In genomic region chr10:111334902-111335301, GRCm38 (mm10) we compare ENCODE assay signal across 33 mouse cellular contexts.
"Had no signal": no experiment of that assay in that cellular context is flagged by ENCODE, and none has a peak within 500 bp of the region (broad histone marks: within the 10 kb centered on the region; RNA-seq: fewer than 3 reads in every experiment).

No protein-coding gene starts in this region.

- H3K9me3 ChIP-seq: heart, embryonic 10.5 days; heart, embryonic 12.5 days; heart, embryonic 13.5 days; heart, embryonic 15.5 days; hindbrain, embryonic 10.5 days; hindbrain, embryonic 12.5 days; hindbrain, embryonic 13.5 days; hindbrain, embryonic 15.5 days; intestine, embryonic 15.5 days; kidney, embryonic 15.5 days had no signal

- H3K4me2 ChIP-seq: heart, embryonic 15.5 days; hindbrain, embryonic 12.5 days; hindbrain, embryonic 13.5 days; hindbrain, embryonic 14.5 days; hindbrain, embryonic 15.5 days; kidney, embryonic 15.5 days had no signal

- DNase-seq: heart, postnatal 10 days; heart, postnatal 14 days; heart, postnatal 36 days; heart, postnatal 4 days; kidney, adult 11 months; kidney, adult 18-20 months; kidney, adult 2 months; kidney, adult 8-10 months; kidney, adult 9 months; kidney, postnatal 10 days; kidney, postnatal 14 days; kidney, postnatal 25 days; kidney, postnatal 36 days; kidney, postnatal 4 days; layer of hippocampus, adult 9-11 months; layer of hippocampus, postnatal 36 days had no signal

- H3K36me3 ChIP-seq: heart, embryonic 10.5 days; heart, embryonic 12.5 days; heart, embryonic 13.5 days; heart, embryonic 15.5 days; hindbrain, embryonic 10.5 days; hindbrain, embryonic 12.5 days; hindbrain, embryonic 13.5 days; hindbrain, embryonic 15.5 days; intestine, embryonic 15.5 days; kidney, embryonic 15.5 days had no signal

- ATAC-seq: hindbrain, embryonic 16.5 days; hindbrain, postnatal 0 days; inflammation-experienced regulatory T-cells, adult 6 months; intestine, postnatal 0 days had no signal

- H3K9ac ChIP-seq: heart, embryonic 12.5 days; heart, embryonic 13.5 days; heart, embryonic 15.5 days; hindbrain, embryonic 12.5 days; hindbrain, embryonic 13.5 days; hindbrain, embryonic 14.5 days; hindbrain, embryonic 15.5 days; intestine, embryonic 15.5 days; kidney, embryonic 15.5 days had no signal

- H3K4me3 ChIP-seq: heart, embryonic 12.5 days; heart, embryonic 13.5 days; heart, embryonic 15.5 days; hindbrain, embryonic 10.5 days; hindbrain, embryonic 12.5 days; hindbrain, embryonic 13.5 days; hindbrain, embryonic 15.5 days; intestine, embryonic 15.5 days; kidney, embryonic 15.5 days; layer of hippocampus, adult 2 months had no signal

- H3K27ac ChIP-seq: heart, embryonic 10.5 days; heart, embryonic 13.5 days; heart, embryonic 15.5 days; hindbrain, embryonic 10.5 days; hindbrain, embryonic 12.5 days; hindbrain, embryonic 13.5 days; hindbrain, embryonic 14.5 days; hindbrain, embryonic 15.5 days; hindbrain, postnatal 0 days; intestine, embryonic 15.5 days; kidney, embryonic 15.5 days; kidney, postnatal 0 days; layer of hippocampus, adult 2 months had no signal

- H3K27me3 ChIP-seq: heart, embryonic 12.5 days; heart, embryonic 13.5 days; heart, embryonic 15.5 days; hindbrain, embryonic 13.5 days; hindbrain, embryonic 15.5 days; intestine, embryonic 15.5 days; kidney, embryonic 15.5 days had no signal
